Mouse (Mus musculus): ENCODE results near the gene Tnpo3.

The Tnpo3 gene

DNA sequence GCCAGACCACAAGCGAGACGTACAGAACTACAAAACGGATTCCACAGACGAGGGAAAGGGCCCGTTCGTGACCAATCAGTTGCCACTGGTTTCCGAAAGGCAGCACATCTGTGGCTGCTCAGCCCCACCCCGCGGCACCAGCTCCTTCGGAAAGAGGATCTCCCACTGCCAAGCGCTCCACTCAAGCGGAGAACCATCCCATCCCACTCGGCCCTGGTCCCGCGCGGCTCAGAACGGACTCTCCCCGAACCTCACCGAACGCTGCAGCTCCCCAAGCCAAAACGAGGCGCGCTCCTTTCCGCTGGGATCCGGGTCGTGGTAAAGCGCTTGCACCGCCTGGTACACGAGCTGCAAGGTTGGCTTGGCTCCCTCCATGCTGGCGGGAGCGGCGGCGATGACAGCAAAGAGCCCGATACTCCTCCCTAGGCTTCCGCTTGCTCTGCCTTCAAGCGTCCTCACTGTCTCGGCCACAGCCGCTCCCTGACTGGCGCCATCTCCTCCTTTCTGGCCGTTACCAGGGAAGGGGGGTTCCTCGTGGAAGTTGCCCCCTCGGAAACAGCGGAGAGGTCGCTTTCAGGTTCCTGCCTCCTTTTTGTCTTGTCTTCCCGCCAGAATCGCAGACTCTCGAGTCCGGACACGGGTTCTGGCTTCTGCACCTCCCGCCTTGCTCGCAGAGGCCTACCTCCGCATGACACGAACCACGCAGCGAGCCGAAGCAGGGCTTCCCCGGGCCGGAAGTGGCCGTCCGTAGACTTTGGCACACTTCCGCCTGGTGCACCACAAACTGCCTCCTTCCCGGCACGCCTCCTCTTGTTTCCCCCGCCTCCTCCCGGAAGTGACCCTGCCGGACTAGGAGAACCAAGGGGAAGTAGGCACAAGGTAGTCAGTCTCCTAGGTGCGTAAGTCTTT lies at the start of gene Tnpo3:
Tnpo3 (minus strand) TSS at position 777 of the 909 bp plus-strand sequence.
- DNase-seq (ENCODE audit: low read depth, low spot score), result peak; percentile 88

GRCm38 (mm10) chr6:29658626-29659475 lies 49.2 kb upstream of the Tnpo3 start:
- DNase-seq (ENCODE audit: low read depth, low spot score), result no peak

GRCm38 (mm10) chr6:29653271-29653670 lies 43.6 kb upstream of the Tnpo3 start:
- DNase-seq (ENCODE audit: low read depth, low spot score), result no peak

DNA sequence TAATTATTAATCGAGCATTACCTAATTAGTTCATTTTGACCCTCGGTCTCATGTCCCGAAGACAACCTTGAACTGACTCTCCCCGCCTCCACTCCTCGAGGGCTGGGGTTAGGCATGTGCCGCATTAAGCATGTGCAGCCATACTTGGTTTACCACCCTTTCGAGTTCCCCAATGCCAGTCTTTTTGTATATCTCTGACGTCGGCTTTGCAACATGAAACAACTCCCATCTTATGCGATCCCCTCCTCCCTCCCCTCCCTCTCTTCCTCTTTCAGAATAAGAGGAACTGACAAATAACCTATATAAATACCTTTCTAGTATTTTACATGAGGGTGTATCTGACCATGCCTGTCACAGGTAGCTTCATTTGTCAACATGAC lies 40.5 kb upstream of the Tnpo3 start:
- DNase-seq (ENCODE audit: low read depth, low spot score), result no peak

DNA sequence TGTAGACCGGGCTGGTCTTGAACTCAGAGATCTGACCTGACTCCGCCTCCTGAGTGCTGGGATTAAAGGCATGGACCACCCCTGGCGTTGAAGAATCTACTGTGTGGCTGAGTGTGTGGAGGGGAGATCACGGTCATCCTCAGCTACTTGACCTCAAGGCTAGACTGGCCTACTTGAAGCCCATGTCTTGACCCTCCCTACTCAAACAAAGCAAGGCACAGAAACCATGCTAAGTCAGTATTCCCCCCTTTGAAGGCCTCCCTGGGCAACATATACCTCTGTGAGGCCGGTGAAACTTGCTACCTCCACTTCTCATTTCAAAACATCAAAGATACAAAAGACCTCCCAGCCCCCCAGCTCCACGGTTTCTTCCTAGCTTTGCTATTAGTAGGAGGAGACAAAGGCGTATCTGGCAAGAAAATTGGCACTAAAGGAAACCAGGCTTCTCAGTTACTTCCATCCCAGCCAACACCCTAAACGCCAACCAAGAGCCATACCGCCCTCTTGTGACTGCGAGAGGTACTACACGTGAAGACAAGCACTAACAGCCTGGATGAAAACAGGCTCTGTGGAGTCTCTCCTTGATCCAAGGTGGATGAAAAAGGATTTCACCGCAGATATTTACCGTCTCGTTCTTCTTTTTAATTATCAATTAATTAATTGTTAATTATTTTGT lies 39.9 kb upstream of the Tnpo3 start:
- DNase-seq (ENCODE audit: low read depth, low spot score), result peak; percentile 85

- no peak for DNase-seq (ENCODE audit: low read depth, low spot score)
These were observed 32.1 kb upstream of the Tnpo3 start for GRCm38 (mm10) chr6:29641816-29642215.

DNA sequence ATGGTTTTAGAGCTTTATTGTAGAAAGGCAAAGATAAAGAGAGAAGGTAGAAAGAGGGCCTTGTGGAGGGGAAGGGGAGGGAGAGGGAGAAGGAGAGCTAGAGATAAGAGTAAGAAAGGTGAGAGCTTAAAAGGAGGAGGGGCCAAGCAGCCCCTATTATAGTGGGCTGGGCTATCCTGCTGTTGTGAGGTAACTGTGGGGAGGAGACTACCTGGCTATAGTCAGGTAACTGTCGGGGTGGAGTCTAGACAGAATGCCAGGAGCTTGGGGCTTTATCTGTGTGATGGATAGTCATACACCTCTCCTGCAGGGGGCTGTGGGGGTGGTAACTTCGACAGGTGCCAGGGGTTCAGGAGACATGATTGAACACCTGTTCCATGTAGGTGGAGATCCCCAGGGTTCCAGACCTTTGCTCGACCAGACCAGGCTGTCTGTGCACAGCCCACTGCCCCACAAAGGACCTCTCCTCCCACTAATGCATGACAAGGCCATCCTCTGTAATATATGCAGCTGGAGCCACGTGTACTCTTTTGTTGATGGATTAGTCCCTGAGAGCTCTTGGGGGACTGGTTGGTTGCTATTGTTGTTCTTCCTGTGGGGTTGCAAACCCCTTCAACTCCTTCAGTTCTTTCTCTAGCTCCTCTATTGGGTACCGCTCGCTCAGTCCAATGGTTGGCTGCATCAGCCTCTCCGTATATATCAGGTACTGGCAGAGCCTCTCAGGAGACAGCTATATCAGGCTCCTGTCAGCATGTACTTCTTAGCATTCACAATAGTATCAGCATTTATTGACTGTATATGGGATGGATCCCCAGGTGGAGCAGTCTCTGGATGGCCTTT lies 30.1 kb upstream of the Tnpo3 start:
- no peak for DNase-seq (ENCODE audit: low read depth, low spot score)

DNA sequence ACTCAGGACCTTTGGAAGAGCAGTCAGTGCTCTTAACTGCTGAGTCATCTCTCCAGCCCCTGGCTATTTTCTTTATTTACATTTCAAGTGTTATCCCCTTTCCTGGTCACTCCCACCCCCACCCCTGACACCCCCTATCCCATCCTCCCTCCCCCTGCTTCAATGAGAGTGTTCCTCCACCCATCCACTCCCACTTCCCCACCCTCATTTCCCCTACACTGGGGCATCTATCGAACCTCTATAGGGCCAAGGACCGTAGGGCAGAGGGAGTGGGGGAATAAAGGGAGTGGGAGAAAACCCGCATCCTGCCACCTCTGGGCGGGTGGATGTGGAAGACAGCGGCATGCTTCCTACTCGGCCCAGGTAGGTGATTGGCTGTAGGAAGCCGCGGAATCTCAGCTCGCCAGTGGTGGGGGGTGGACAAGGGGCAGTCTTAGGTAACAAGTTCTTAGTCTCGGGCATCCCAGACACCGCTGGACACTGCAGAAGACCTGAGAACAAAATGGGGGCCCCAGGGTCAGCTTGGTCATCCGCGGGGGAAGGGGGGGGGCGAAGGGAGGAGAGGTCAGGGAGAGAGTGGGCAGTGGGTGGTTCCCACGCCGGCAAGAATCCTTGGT lies 29.3 kb upstream of the Tnpo3 start:
- no peak for DNase-seq (ENCODE audit: low read depth, low spot score)

GRCm38 (mm10) chr6:29637397-29638373 lies 28.0 kb upstream of the Tnpo3 start:
- no peak for DNase-seq (ENCODE audit: low read depth, low spot score)

GRCm38 (mm10) chr6:29636322-29637092 lies 26.8 kb upstream of the Tnpo3 start:
- DNase-seq (ENCODE audit: low read depth, low spot score), result no peak

GRCm38 (mm10) chr6:29634537-29634936 lies 24.9 kb upstream of the Tnpo3 start:
- no peak for DNase-seq (ENCODE audit: low read depth, low spot score)

DNA sequence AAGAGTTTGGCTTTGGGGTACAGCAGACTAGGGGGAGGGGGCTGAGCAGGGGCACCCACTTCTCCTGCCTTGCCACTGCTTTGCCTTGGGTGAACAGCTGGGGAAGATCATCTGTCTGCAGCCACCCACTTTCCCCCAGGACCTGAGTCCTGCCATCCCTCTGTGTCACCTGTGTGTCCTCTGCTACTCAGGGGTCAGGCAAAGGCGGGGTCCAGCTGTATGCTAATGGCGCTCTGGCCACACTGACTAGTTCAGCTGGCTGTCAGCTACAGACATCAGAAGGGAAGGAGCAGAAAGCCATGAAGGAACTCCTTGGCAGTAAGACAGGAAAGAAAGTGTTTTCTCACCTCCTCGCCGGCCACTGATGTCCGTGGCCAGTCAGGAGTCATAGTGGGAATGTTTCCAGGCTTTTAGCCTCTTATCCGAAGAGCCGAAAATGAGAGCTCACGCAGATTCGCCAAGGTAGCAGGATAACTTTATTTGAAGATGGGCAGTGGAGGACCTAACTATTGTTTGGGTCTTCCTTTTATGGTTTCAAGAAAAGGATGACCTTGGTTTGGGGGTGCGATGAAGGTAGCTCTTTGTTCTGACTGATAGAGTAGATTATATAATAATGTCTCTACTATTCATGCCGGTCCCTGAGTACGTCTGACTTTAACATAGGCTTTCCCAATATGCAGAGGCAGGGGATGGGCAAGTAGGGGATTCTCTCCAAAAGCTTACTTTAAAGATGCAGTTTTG lies 23.0 kb upstream of the Tnpo3 start:
- no peak for DNase-seq (ENCODE audit: low read depth, low spot score)

DNA sequence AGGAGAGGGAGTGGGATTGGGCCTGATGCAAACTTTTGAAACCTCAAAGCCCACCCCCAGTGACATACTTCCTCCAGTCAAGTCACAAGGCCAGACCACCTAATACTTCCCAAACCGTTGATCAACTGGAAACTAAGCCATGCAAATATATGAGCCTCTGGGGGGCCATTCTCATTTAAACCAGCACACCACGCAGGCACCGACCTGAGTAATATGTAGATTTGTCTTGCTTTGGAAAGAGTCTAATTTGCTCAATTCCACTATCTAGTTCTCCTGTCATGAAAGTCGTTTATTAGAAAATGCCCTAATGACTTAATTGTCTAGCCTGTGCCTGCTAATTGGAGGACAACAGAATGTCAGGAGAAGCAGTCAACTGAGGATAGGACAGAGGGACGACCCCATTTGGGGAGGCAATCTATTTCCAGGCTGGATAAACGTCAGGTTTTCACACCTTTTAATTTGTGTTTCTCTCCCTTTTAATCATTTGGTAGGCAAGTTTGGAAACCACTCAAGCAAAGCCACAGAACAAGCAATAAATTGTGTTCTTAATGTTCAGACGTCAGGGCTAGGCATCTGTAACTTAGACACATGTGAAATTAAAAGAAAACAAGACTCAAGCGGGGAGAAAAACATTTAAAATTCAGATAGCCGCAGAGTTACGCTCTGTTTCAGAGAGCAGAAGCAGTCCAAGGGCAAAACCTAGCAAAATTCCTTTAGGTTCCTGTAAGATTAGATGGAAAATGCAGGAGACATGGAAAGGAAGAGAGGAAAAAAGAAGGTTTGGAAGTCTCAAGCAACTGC lies 22.3 kb upstream of the Tnpo3 start:
- no peak for DNase-seq (ENCODE audit: low read depth, low spot score)

DNA sequence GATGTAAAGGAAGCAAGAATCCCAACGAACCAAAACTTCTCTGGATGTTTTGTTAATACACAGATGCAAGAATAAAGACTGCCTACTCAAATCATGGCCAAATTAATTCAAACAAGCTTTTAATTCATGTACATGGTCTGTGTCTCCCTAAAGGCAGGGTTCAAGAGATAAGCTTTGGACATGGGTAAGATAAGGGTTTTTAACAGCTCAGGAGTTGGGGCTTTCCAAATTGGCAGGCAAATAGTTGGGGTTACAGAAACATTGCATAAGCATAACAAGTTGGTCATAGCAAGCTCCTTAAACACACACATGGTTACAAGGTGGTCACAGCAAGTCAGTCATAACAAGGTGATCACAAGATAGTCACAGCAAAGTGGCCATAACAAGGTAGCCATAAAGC lies 20.5 kb upstream of the Tnpo3 start:
- DNase-seq (ENCODE audit: low read depth, low spot score), result no peak

GRCm38 (mm10) chr6:29627756-29628155 lies 18.1 kb upstream of the Tnpo3 start:
- no peak for DNase-seq (ENCODE audit: low read depth, low spot score)

DNA sequence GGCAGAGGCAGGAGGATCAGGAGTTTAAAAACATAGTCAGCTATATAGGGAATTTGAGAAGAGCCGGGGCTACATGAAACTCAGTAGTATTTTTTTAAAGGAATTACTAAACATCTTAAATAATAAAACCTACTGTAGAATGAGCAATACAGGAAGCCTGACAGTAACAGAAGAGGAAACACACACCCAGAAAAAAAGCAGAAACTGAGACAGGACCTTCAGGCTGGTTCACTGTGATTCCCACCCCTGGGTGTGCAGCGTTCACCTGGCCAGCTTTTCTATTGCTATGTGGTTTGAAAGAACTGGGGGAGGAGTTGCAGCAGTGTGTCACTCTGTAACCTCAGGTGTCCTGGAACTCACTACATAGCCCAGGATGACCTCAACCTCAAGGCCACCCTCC lies 14.2 kb upstream of the Tnpo3 start:
- no peak for DNase-seq (ENCODE audit: low read depth, low spot score)

GRCm38 (mm10) chr6:29622273-29622672 lies 12.6 kb upstream of the Tnpo3 start:
- DNase-seq (ENCODE audit: low read depth, low spot score), result no peak

Data from retina, postnatal 7 days (tissue).